Mouse (Mus musculus) stomach, postnatal 0 days (tissue): ENCODE results near the gene Zmat3.

Source experiments
- CTCF ChIP-seq: IDR thresholded peaks from 2 replicates; pipeline ENCODE4 v1.5.1; 2016; ENCODE audit warnings: antibody characterized with exemption, low read depth, mild to moderate bottlenecking, moderate library complexity
- EP300 ChIP-seq: optimal IDR thresholded peaks from 2 replicates; pipeline ENCODE3; 2016; ENCODE audit warnings: antibody characterized with exemption

DNA sequence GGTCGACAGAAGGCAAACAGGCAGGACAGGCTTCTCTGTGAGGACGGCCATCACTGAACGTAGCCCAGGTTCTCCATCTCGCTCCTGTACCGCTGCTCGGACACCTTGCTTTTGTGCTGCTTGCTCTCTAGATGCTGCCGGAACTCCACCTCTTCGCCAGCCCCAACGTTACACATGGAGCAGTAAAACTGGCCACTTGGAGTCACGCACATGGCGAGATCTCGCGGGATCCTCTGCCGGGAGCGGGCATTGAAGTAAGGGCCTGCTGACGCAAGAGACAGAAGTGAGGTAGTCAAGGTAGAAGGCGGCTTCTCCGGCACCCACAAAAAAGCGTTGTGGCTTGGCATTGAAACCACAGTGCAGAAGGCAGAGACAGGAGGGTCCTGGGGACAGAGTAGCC, 24.4 kb downstream of the Zmat3 start:
- TF ChIP-seq CTCF (no peak), EP300 (no peak)
